Mouse (Mus musculus) adrenal gland, postnatal 14 days (tissue): Measurements from ENCODE around the gene Glrx2. TPM values are rescaled to one million over a fixed set of nuclear protein-coding genes. Genes with fewer than 3 reads are reported as not detected.
A peak's percentile ranks its signal among the peaks of the same experiment; 100 is the strongest.
"Not testable (repeated sequence)": the region's sequence is repeated elsewhere in the genome, so short reads cannot be mapped to it uniquely, and the experiment has no call there.

ENCODE experiments used
- DNase-seq: peaks from one replicate; pipeline ENCODE4 v3.0.0; 2021; ENCODE audit warnings: mixed read lengths
- long read RNA-seq, 2 experiments: library from polyadenylated mRNA; stranded (forward); transcript quantifications; one replicate each; pipeline ENCODE4 v2.0.0; 2021
- total RNA-seq: library from RNA; stranded (reverse); gene quantifications from 2 replicates; pipeline ENCODE4 v1.2.3, GENCODE M21; 2021

Gene Glrx2
- 81.3 and 90.8 TPM in 2 replicates for total RNA-seq
- long read RNA-seq, experiment 1, transcript Glrx2-202 (4 exons, 580 nt) = minor isoform, 11 of 102 reads
- long read RNA-seq, experiment 1, transcript Glrx2-210 (4 exons, 3,337 nt) = major isoform, 80 of 102 reads
- long read RNA-seq, experiment 1, partial matches to known transcripts = 1 of 102 reads
- long read RNA-seq, experiment 1, other reads (novel, unspliced or antisense) = 7 of 102 reads
- long read RNA-seq, experiment 2, transcript Glrx2-210 (4 exons, 3,337 nt) = major isoform, 91 of 97 reads
- long read RNA-seq, experiment 2, partial matches to known transcripts = 1 of 97 reads
- long read RNA-seq, experiment 2, other reads (novel, unspliced or antisense) = 1 of 97 reads

GRCm38 (mm10) chr1:143716038-143716437, at the start of gene Glrx2:
Gene Glrx2, plus strand, starts transcription at chr1:143716338.
- DNase-seq = not testable (repeated sequence)

GRCm38 (mm10) chr1:143675734-143676361, 40.3 kb upstream of the Glrx2 start:
- DNase-seq = no peak

- DNase-seq = peak; percentile 34
These were observed 35.0 kb upstream of the Glrx2 start for GRCm38 (mm10) chr1:143681108-143681507.

GRCm38 (mm10) chr1:143684849-143685248, 31.3 kb upstream of the Glrx2 start:
- DNase-seq = no peak

- no peak for DNase-seq
These were observed 14.4 kb upstream of the Glrx2 start for GRCm38 (mm10) chr1:143701736-143702135.

GRCm38 (mm10) chr1:143702141-143702740, 13.9 kb upstream of the Glrx2 start:
- no peak for DNase-seq

- peak; percentile 96 for DNase-seq
These were observed 13.3 kb upstream of the Glrx2 start, which contains the start of gene Cdc73 for GRCm38 (mm10) chr1:143702741-143703262. Gene Cdc73, minus strand, starts transcription at chr1:143702893.

GRCm38 (mm10) chr1:143707006-143707405, 9.1 kb upstream of the Glrx2 start:
- DNase-seq = peak; percentile 37

GRCm38 (mm10) chr1:143708361-143708760, 7.8 kb upstream of the Glrx2 start:
- no peak for DNase-seq

- DNase-seq = no peak
These were observed 6.0 kb upstream of the Glrx2 start for GRCm38 (mm10) chr1:143709966-143710626.

- DNase-seq = no peak
These were observed 5.5 kb upstream of the Glrx2 start for GRCm38 (mm10) chr1:143710627-143710976.

- peak; percentile 35 for DNase-seq
These were observed 8.4 kb downstream of the Glrx2 start for GRCm38 (mm10) chr1:143724456-143725064.

- DNase-seq = peak; percentile 48
These were observed 11.7 kb downstream of the Glrx2 start for GRCm38 (mm10) chr1:143727701-143728445.

- peak; percentile 68 for DNase-seq
These were observed 14.8 kb downstream of the Glrx2 start for GRCm38 (mm10) chr1:143730899-143731298.

GRCm38 (mm10) chr1:143731691-143732090, 15.6 kb downstream of the Glrx2 start:
- DNase-seq = no peak

GRCm38 (mm10) chr1:143733914-143734410, 17.8 kb downstream of the Glrx2 start:
- no peak for DNase-seq

- no peak for DNase-seq
These were observed 22.7 kb downstream of the Glrx2 start for GRCm38 (mm10) chr1:143738811-143739210.

GRCm38 (mm10) chr1:143739361-143740350, 23.5 kb downstream of the Glrx2 start:
- DNase-seq = peak; percentile 92

- no peak for DNase-seq
These were observed 24.4 kb downstream of the Glrx2 start for GRCm38 (mm10) chr1:143740581-143740980.

GRCm38 (mm10) chr1:143741331-143741730, 25.2 kb downstream of the Glrx2 start:
- no peak for DNase-seq
